Mouse (Mus musculus): Measurements from ENCODE around the gene Tceanc. TPM values are rescaled to one million over a fixed set of nuclear protein-coding genes. Genes with fewer than 3 reads are reported as not detected.

Gene Tceanc
- total and polyA plus RNA-seq, 3 experiments: 3.6 to 5.7 TPM; not detected in 1

DNA sequence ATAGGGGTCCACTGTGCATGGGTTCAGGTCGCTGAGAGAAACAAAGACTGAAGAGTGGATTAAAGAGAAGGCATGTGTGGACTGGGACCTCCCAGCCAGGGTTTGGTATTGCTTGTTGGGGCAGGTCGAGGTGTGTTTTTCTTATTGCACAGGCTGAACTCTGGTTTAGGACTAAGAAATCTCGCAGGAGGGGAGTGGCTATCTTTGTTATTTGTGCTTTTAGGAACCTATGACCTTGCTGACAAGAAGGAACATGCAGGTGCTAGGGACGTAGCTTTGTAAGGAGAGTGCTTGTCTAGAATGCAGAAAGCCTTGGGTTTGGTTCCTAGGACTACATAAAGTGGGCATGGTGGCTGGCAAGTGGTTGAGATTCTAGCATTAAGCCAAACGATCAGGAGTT, 47.0 kb upstream of the Tceanc start:
- no peak overlapping the region for H3K4me3 ChIP-seq (ENCODE audit: control insufficient read depth in 1 of 2, insufficient read depth in 1 of 2, low read depth in 2 of 2, low read length in 2 of 2)
- no peak for DNase-seq (ENCODE audit: low read depth, low spot score)
- TF ChIP-seq MYB (IDR thresholded peaks at IDR 0.05; ENCODE audit: low read depth, low read length): no peak
- no peak for TF ChIP-seq RAD21 (IDR thresholded peaks at IDR 0.05; ENCODE audit: low read depth, low read length)
- no peak for TF ChIP-seq ELF1 (IDR thresholded peaks at IDR 0.05; ENCODE audit: low read depth, low read length)
- no peak for TF ChIP-seq SMC3 (IDR thresholded peaks at IDR 0.05; ENCODE audit: low read depth, low read length)
- no peak for TF ChIP-seq BHLHE40 (IDR thresholded peaks at IDR 0.05; ENCODE audit: borderline replicate concordance, low read depth, low read length)
- TF ChIP-seq MAZ (IDR thresholded peaks at IDR 0.05; ENCODE audit: low read depth, low read length): no peak
- no peak for TF ChIP-seq ZKSCAN1 (IDR thresholded peaks at IDR 0.05; ENCODE audit: low read depth, low read length)
- no peak for TF ChIP-seq MYC (IDR thresholded peaks at IDR 0.05; ENCODE audit: low read depth, low read length)
- no peak for TF ChIP-seq ETS1 (IDR thresholded peaks at IDR 0.05; ENCODE audit: low read depth, low read length)
- no peak for TF ChIP-seq EP300 (IDR thresholded peaks at IDR 0.05; ENCODE audit: low read depth in 1 of 2, low read length in 2 of 2)
- H3K27me3 ChIP-seq (ENCODE audit: control insufficient read depth in 1 of 2, insufficient read depth in 2 of 2, low read length in 2 of 2): no peaks in the 10 kb centered on the region
- H3K36me3 ChIP-seq (ENCODE audit: control insufficient read depth in 1 of 2, insufficient read depth in 2 of 2, low read length in 2 of 2): no peaks in the 10 kb centered on the region
- H3K9me3 ChIP-seq (replicated peaks; ENCODE audit: insufficient read depth, low read length): no peaks in the 10 kb centered on the region
- H3K4me1 ChIP-seq (ENCODE audit: control insufficient read depth in 1 of 2, insufficient read depth in 2 of 2, low read length in 2 of 2): no peaks in the 10 kb centered on the region
- H3K79me2 ChIP-seq (ENCODE audit: control insufficient read depth, insufficient read depth, low read length, poor library complexity): no peaks in the 10 kb centered on the region
- H3K9ac ChIP-seq (ENCODE audit: control insufficient read depth, low read depth, low read length, poor library complexity, severe bottlenecking): no peak overlapping the region
- no peak overlapping the region for H3K27ac ChIP-seq (ENCODE audit: control insufficient read depth, low read depth, low read length)

DNA sequence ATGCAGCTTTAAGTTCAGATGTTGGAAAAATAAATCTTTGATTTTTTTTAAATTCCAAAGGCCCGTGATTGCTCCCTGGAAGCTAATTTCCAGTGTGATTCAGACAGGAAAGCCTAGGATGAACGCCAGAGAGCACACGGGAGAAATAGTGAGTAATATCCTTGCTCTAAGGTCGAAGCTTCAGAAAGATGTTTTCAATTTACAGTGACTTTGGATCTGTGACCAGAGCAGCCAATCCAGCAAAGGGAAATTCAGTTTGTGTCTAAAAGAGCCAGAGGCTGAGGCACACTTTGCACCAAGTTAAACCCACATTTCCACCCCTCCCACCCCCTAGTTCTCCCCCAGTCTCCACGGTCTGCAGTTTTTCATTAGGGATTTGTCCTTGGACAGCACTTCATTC, 46.5 kb upstream of the Tceanc start:
- DNase-seq (ENCODE audit: low read depth, low spot score): no peak
- Histone ChIP-seq H3K27me3 (ENCODE audit: control insufficient read depth in 1 of 2, insufficient read depth in 2 of 2, low read length in 2 of 2) (no peaks in the 10 kb centered on the region), H3K79me2 (ENCODE audit: control insufficient read depth, insufficient read depth, low read length, poor library complexity) (no peaks in the 10 kb centered on the region), H3K27ac (ENCODE audit: control insufficient read depth, low read depth, low read length) (no peak overlapping the region), H3K9me3 (replicated peaks; ENCODE audit: insufficient read depth, low read length) (no peaks in the 10 kb centered on the region), H3K4me3 (ENCODE audit: control insufficient read depth in 1 of 2, insufficient read depth in 1 of 2, low read depth in 2 of 2, low read length in 2 of 2) (no peak overlapping the region), H3K9ac (ENCODE audit: control insufficient read depth, low read depth, low read length, poor library complexity, severe bottlenecking) (no peak overlapping the region), H3K36me3 (ENCODE audit: control insufficient read depth in 1 of 2, insufficient read depth in 2 of 2, low read length in 2 of 2) (no peaks in the 10 kb centered on the region), H3K4me1 (ENCODE audit: control insufficient read depth in 1 of 2, insufficient read depth in 2 of 2, low read length in 2 of 2) (no peaks in the 10 kb centered on the region)
- TF ChIP-seq RAD21 (IDR thresholded peaks at IDR 0.05; ENCODE audit: low read depth, low read length) (no peak), ZMIZ1 (IDR thresholded peaks at IDR 0.05; ENCODE audit: low read depth, low read length) (no peak), CHD1 (IDR thresholded peaks at IDR 0.05; ENCODE audit: low read depth, low read length) (no peak), MYC (IDR thresholded peaks at IDR 0.05; ENCODE audit: low read depth, low read length) (no peak), NRF1 (IDR thresholded peaks at IDR 0.05; ENCODE audit: insufficient read depth, low read depth, low read length, poor library complexity, severe bottlenecking) (no peak), GABPA (IDR thresholded peaks at IDR 0.05; ENCODE audit: low read depth, low read length) (no peak)

DNA sequence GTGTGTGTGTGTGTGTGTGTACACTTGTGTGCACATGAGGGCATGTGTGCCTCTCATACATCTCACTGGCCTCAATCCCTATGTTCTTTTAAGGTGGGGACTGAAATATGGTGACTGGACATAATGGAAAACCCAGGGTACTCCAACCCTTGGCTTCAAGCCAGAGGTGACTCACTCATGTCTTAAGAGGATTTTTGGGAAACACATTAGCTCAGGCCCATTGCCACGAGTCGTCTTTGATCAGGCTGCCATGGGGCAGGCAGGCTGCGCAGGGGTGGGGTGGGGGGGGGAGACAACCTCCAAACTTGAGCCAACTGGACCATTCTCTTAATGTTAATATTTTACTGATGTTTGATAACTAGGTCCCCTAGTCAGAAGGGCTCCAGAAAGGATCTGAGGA, 41.0 kb upstream of the Tceanc start:
- Histone ChIP-seq H3K9ac (ENCODE audit: control insufficient read depth, low read depth, low read length, poor library complexity, severe bottlenecking) (no peak overlapping the region), H3K4me1 (ENCODE audit: control insufficient read depth in 1 of 2, insufficient read depth in 2 of 2, low read length in 2 of 2) (no peaks in the 10 kb centered on the region), H3K9me3 (replicated peaks; ENCODE audit: insufficient read depth, low read length) (no peaks in the 10 kb centered on the region), H3K27me3 (ENCODE audit: control insufficient read depth in 1 of 2, insufficient read depth in 2 of 2, low read length in 2 of 2) (no peaks in the 10 kb centered on the region), H3K4me3 (ENCODE audit: control insufficient read depth in 1 of 2, insufficient read depth in 1 of 2, low read depth in 2 of 2, low read length in 2 of 2) (no peak overlapping the region), H3K36me3 (ENCODE audit: control insufficient read depth in 1 of 2, insufficient read depth in 2 of 2, low read length in 2 of 2) (no peaks in the 10 kb centered on the region), H3K27ac (ENCODE audit: control insufficient read depth, low read depth, low read length) (no peak overlapping the region), H3K79me2 (ENCODE audit: control insufficient read depth, insufficient read depth, low read length, poor library complexity) (no peaks in the 10 kb centered on the region)
- TF ChIP-seq TCF12 (IDR thresholded peaks at IDR 0.05; ENCODE audit: low read depth, low read length): no peak
- TF ChIP-seq ETS1 (IDR thresholded peaks at IDR 0.05; ENCODE audit: low read depth, low read length): no peak
- TF ChIP-seq MXI1 (IDR thresholded peaks at IDR 0.05; ENCODE audit: low read depth, low read length): no peak
- no peak for TF ChIP-seq CHD1 (IDR thresholded peaks at IDR 0.05; ENCODE audit: low read depth, low read length)
- no peak for TF ChIP-seq ZKSCAN1 (IDR thresholded peaks at IDR 0.05; ENCODE audit: low read depth, low read length)
- no peak for TF ChIP-seq ELF1 (IDR thresholded peaks at IDR 0.05; ENCODE audit: low read depth, low read length)
- no peak for TF ChIP-seq RAD21 (IDR thresholded peaks at IDR 0.05; ENCODE audit: low read depth, low read length)
- TF ChIP-seq MAX (IDR thresholded peaks at IDR 0.05; ENCODE audit: low read length): no peak
- TF ChIP-seq CTCF (IDR thresholded peaks at IDR 0.05 in 2 of 3, conservative IDR thresholded peaks at IDR 0.05 in 1 of 3; ENCODE audit: control insufficient read depth in 1 of 3, insufficient read depth in 1 of 3, low read depth in 2 of 3, low read length in 3 of 3, poor library complexity in 1 of 3, severe bottlenecking in 1 of 3): no peak
- no peak for TF ChIP-seq ZC3H11A (IDR thresholded peaks at IDR 0.05; ENCODE audit: low read depth, low read length)
- no peak for TF ChIP-seq CHD2 (IDR thresholded peaks at IDR 0.05; ENCODE audit: low read length)
- no peak for TF ChIP-seq BHLHE40 (IDR thresholded peaks at IDR 0.05; ENCODE audit: borderline replicate concordance, low read depth, low read length)
- no peak for TF ChIP-seq HCFC1 (IDR thresholded peaks at IDR 0.05; ENCODE audit: low read depth, low read length)
- no peak for TF ChIP-seq UBTF (IDR thresholded peaks at IDR 0.05; ENCODE audit: borderline replicate concordance, insufficient read depth, low read depth, low read length)
- TF ChIP-seq MAFK (IDR thresholded peaks at IDR 0.05; ENCODE audit: borderline replicate concordance, low read depth, low read length): no peak
- TF ChIP-seq POLR2AphosphoS5 (IDR thresholded peaks at IDR 0.05; ENCODE audit: borderline replicate concordance, low read depth, low read length): no peak
- TF ChIP-seq POLR2A (IDR thresholded peaks at IDR 0.05; ENCODE audit: control insufficient read depth in 1 of 2, insufficient read depth in 1 of 2, low read depth in 1 of 2, low read length in 2 of 2, poor library complexity in 1 of 2): no peak
- no peak for DNase-seq (ENCODE audit: low read depth, low spot score)
